Mouse (Mus musculus): Measurements from ENCODE around the gene Hnrnph3. TPM values are rescaled to one million over a fixed set of nuclear protein-coding genes. Genes with fewer than 3 reads are reported as not detected.
A peak's percentile ranks its signal among the peaks of the same experiment; 100 is the strongest.

Gene Hnrnph3
- total RNA-seq, 4 experiments from 2014 or later = 33.2 to 80.1 (median 50.9) TPM

DNA sequence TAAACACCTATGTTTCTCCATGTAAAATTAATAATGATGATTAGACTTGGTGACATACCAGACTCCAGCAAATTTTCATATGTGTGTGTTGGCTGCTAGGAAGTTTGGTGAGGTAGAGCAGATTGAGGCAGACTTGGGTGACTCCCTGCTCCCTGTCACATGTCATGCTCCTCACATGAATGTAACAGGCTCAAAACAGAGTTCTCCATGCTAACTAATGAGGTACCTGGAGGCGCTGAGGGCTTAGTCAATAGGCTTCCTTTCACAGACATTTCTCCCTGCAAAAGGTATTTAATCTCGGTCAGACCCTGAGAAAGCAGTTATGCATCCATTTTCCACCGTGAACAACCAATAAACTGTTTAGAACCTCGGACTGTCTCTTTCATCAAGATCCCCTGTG, 4.4 kb upstream of the Hnrnph3 start:
- DNase-seq = no peak

DNA sequence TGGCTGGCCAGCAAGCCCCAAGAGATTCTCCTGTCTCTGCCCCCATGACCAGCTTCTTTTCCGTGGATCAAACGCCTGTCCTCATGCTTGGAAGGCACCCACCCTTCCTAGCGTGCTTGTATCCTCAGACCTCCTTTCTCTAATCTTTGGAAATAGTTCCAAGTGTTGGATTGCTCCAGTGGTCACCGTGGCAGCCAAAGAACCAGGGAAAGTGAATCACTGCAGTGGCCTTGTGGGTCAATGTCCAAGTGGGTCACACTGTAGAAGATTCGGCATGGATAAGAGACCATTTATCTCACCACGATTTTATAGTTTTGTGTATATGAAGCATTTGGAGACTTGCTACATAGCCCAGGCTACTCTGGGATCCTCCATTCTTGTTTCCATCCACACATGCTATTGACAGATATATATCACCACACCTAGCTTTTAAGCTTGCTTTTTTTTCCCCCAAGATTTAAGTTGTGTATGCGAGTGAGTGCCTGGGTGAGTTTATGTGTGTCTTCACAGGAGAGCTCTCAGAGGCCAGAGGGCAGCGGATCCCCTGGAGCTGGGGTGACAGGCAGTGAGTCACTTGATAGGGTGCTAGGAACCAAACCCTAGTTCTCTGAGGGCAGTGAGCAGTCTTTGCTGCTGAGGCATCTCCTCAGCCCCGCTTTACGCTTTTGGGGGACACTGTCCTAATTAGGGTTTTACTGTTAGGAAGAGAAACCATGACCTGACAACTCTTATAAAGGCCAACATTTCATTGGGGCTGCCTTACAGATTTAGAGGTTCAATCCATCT, 3.6 kb upstream of the Hnrnph3 start:
- DNase-seq = peak; percentile 55

DNA sequence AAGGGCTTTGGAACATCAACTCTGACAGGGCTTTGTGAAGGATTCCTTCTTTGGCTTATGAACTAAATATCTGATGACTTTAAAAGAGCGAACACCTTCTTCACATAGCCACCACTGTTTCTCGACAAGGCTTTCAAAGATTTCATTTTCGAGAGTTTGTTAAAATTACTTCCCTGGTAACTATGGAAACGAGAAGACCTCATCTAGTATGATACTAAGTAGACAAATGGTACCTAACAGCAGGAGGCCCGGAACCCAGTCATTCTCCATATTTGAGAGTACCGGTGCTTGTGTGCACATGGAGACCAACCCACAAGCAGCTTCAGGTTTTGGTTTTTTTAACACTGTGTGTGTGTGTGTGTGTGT, 2.8 kb upstream of the Hnrnph3 start:
- DNase-seq = no peak

DNA sequence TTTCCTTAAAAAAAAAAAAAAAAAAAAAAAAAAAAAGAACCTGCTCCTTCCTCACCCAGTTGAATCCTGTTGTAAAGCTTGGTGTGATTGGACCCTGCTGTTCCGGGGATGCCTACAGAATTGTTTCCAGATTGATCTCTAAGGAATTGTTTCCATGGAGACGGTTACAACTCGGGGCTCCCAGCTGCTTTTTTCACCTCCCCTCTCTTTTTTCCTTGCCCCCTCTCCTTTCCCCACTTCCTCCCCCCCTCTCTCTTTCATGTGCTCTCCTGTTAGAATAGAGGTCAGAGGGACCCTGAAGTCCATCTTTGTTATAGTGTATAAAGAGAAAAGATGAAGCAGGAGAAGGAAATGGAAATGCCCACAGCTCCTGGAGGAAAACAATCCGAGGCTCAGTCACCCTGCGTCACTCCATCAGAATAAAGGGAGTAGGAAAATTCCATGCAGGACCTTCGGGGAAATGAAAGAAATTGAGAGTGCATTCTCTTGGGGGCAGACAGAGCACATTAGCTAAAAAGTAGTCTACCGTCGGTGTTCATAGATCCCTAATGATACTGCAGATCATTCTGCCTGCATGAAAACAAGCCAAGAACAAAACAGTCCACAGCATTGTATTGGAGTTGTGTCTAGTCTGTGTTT, 2.3 kb upstream of the Hnrnph3 start:
- DNase-seq = no peak

DNA sequence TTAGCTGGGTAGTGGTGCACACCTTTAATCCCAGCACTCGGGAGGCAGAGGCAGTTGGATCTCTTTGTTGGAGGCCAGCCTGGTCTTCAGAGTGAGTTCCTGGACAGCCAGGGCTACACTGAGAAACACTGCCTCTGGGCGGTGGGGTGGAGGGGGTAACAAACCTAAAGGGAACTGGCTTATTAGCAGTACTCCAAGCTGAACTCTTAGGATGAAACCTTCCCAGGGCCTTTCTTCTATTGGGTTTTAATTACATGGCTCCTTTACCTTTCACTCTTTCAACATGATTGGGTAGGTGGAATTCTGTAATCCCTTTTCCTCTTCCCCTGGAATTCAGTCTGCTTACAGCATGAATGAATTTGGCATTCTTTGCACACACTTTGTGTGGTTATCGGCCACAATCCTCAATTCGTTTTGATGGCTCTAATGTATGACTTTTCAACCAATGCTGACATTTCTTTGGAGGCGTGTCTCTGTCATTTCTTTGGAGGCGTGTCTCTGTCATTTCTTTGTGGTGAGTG, 1.5 kb upstream of the Hnrnph3 start:
- no peak for DNase-seq

DNA sequence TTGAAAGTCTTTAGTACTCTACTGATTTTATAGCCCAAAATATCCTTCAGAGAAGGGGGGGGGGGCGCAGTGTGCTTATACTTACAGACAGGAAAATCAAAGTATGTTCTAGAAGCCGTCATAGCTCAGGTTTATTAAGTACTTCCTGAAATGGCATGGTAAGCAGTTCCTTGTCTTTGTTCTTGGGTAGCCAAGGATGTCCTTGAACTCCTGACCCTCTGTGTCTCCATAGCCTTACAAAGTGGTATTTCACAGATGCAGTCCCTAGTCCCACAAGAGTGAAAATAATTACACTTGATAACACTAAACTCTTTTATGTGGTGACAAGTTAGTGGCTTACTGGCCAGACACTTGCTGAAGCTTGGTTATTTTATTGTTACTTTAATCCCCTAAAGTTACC, 999 bp upstream of the Hnrnph3 start:
- DNase-seq = no peak

DNA sequence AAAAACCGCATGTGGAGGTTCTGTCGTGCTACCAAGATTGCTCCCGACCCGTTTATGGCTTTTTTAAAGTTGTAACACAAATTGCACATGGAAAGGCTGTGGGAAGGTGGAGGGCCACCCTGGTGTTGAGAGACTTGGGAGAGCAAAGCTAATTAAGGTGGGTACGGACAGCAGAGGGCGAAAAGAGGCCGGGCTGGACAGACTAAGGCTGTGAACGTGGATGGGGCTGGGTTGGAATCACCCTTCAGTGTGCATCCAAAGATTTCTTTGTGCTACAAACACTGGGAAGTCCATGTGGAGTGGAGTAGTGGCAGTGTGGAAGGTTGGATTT, 528 bp upstream of the Hnrnph3 start:
- DNase-seq = peak; percentile 69

DNA sequence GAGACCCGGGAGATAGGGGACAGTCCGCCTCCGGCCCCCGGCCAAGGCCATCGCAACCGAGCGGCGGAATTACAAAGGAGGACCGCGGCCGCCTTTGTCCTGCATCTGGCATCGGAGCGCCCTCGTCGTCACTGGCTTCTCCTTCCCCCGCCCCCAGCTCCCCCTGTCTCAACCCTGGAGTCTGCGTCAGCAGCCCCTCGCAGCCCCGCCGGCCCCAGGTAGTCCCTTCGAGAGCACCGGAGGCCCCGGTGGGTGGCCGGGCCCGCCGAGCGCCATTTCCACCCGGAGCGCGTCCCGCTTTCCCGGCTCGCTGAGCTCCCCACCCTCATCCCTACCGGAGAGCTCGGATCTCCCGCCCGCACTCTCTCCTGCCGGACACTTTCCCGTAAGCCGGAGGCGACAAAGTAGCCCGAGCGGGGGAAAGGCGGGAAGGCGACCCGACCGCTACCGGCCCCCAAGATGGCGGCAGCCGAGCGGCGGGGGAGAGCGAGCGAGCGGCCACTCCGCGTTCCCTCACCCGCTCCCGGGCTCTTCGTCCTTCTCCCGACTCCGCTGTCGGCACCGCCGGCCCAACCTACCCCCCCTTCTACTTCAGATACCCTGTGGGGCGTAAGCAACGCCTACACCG, 782 bp downstream of the Hnrnph3 start:
- DNase-seq = peak; percentile 60

DNA sequence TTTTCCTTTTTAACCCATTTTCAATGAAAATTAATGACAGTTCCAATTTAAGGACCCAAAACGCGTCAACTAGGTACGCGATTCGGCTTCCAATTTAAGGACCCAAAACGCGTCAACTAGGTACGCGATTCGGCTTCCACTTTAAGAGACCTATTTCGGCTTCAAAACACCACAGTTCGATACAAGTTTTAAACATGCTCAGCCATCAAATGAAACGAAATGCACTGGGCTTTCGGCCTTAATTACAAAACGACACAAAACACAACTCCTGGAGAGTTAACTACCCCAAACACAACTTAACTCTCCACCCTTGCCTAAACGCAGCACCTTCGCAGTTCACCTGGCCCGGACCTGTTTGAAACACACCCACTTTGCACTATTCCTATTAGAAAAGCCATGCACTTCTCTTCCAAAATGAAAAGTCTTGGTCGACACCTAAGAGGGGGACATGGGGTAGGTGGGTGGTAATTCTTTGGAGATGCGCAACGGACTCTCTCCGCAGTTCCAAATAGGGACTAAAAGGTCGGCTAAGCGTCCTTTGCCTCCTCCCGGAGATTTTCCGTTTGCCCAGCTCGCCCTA, 1.4 kb downstream of the Hnrnph3 start:
- no peak for DNase-seq

DNA sequence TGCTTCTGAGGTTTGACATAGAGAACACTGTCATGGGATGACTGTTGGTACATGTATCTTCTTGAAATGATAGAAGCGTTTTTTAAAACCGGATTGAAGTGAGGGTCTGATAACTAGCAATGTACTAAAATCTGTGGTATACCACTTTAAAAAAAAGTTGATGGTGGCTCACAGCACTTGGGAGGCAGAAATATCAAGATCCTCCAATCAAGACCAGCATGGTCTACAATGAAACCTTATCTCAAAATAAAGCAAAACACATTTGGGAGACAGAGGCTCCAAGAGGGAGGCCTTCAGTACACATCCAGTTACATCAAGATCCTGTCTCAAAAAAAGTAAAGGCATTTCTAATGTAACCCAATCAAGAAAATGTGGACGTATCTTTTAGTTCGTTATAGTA, 2.3 kb downstream of the Hnrnph3 start:
- DNase-seq = no peak

DNA sequence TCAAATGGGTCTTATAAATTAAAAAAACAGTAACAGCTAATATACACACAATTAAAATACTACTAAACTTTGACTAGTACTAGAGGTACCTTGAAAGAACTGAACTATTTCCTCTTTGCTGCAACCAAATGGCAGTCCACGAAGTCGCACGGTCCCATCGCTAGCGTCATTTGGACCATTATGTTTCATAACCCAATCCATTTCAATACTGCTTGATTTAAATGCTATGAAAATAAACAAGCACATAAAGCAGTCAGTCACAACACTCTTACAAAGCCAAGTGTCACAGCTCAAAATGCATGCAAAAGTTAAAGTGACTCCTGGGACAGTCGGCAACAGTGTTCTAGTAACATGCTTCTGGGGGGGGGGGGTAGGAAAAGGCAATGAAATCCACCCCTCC, 4.7 kb downstream of the Hnrnph3 start:
- no peak for DNase-seq

DNA sequence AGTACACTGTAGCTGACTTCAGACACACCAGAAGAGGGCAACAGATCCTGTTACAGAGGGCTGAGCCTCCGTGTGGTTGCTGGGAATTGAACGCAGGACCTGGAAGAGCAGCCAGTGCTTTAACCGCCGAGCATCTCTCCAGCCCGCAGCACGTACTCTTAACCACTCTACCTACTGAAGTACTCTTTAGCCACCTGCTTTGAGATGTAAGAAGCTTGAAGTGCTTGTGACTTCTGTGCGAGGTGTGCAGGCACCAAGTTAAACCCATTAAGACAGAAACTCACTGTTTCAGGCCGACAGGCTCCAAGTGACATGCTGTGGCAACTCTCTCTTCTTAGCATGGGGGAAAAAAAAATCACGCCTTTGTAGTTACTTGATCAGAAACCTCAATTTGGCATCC, 9.8 kb downstream of the Hnrnph3 start:
- DNase-seq = no peak

DNA sequence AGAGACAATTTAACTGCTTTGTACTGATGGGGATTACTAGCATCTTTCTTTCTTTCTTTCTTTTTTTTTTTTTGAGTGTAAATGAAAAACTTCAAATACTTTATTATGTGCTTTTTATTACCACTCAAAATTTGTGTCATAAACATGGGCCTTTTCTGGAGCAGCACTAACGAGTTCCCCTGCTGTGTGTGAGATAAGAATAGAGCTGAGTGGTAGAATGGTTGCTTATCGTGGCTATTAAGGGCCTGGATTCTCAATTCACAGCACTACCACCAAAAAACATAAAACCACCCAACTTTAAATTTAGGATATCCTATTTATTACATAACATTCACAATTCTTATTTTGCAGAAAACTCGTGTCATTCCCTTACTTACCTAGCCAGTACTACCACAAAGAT, 10.5 kb downstream of the Hnrnph3 start:
- DNase-seq = no peak

DNA sequence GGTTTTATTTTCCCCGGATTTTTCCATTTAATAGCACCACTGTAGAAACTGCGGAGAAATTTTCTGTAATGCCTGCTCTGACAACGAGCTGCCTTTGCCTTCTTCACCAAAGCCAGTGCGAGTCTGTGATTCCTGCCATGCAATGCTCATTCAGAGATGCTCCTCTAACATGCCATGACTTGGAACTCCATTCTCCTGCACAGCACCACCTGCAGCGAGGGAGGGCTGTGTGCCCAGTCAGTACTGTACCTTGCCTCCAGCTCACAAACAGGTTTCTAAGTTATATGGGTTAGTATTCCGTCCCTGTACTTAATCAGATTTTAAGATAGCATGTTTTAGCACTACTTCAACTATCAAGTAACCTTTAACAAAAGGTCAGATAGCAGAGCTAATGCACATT, 12.5 kb downstream of the Hnrnph3 start:
- no peak for DNase-seq

DNA sequence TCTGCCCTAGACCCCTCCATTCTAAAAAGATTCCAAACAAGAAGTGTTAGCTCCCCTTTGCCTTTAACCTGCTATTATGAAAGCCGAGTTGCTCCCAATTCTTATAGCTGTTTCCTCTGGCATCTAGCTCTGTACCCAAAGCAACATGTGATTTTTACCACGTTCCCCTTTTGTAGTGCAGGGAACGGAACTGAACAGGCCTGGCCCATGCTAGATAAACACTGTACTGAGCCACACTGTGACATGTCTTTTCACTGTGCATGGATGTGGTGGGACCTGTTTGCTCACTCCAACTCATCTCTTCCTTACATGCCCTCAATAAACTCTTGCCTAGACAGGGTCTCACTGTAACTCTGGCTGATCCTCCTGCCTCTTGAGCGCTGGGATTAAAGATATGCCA, 13.7 kb downstream of the Hnrnph3 start:
- no peak for DNase-seq

DNA sequence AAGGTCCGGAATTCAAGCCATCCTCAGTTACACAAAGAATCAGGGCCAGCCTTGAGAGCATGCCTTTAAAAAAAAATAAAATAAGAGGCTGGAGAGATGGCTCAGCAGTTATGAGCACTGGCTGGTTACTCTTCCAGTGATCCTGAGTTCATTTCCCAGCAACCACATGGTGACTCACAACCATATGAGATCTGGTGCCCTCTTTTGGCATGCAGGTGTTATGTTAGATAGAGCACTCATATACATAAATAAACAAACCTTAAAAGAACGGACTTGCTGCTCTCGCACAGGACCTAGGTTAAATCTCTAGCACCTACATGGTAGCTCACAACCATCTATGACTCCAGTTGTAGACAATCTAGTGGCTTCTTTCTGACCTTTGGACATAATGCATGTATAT, 15.8 kb downstream of the Hnrnph3 start:
- no peak for DNase-seq

DNA sequence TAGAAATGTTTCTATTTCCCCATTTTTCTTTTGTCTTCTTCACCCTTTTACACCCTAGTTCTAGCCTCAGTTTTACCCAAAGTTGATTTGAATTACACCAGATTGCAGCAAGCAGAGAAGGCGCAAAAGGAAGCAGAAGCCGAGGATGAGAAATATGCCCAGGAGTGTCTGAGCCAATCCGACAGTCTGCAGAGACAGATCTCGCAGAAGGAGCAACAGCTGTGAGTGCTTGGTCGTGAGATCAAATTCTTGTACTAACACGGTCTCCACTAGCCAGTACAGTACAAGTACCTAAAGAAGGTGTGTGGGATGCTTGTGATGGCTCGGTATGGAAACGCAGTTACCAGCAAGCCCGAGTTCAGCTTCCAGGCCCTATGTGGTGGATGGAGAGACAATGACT, 19.5 kb downstream of the Hnrnph3 start:
- no peak for DNase-seq

DNA sequence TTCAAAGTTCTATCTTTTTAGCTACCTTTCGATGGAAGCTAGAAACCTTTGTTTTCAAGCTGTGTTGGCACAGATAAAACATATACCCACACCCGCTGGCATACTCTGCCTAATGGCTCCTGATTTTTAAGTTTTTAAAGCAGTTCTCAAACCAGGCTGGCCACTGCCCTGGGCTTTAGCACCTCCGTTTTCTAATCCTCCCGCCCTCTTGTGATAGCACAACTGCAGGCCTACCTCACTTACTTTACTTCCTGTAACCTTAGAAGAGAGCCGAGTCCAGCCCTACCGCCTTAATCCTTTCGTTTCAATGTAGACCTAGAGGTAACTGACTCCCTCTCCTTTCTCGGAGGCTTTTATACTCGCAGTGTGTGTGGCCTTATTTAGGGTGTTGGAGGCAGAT, 20.8 kb downstream of the Hnrnph3 start:
- DNase-seq = no peak

DNA sequence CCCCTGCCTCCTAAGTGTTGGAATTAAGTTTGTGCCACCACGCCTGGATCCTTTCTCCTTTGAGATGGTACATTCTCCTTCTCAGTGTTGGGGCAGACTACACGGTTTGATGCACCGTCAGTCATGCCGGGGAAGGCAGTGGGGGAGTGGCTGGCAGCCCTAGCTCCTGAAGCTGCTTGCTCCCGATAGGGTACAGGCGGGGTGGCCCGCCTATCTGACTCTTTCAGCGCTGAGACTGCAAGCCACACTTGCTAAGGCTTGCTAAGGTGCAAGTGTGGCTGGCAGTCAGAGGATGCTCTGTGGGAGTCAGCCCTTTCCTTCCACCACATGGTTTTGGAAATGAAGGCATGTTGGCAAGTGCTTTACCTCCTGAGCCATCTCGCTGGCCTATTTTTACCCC, 23.4 kb downstream of the Hnrnph3 start:
- DNase-seq = no peak

DNA sequence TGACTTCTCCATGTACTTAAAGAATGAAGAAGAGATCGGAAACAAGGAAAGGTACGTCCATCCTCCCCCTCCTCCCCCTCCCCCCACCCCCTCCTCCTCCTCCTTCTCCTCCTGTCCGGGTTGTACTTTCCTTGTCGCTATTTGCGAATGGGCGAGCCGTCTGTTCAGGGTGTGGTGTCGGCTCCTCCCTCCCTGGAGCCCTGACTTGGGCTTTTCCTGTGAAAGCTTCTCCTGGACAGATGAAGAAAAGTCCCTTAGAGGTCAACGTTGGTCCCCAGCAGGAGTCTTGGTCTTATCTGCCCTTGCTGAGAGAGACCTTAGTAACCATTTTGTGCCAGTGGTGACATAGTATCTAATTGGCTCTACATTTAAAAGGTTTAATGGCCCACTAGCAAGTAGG, 30.0 kb downstream of the Hnrnph3 start:
- DNase-seq = no peak

DNA sequence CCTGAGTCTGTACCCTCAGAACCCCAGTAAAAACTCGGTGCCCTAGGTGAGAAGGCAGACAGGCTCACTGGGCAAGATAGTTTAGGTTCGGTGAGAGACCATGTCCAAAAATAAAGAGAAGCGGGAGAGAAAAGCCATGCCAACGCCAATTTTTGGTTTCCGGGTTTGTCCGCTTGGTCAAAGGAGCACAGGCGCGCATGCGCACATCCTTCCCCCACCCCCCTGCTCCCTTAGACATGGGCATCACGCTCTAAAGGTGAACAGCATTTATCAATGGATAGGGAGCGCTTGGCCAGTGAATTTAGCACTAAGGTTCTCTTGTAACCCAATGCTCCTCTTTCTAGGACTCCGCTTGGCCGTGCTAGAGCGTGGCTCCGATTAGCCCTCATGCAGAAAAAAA, 33.4 kb downstream of the Hnrnph3 start:
- no peak for DNase-seq

DNA sequence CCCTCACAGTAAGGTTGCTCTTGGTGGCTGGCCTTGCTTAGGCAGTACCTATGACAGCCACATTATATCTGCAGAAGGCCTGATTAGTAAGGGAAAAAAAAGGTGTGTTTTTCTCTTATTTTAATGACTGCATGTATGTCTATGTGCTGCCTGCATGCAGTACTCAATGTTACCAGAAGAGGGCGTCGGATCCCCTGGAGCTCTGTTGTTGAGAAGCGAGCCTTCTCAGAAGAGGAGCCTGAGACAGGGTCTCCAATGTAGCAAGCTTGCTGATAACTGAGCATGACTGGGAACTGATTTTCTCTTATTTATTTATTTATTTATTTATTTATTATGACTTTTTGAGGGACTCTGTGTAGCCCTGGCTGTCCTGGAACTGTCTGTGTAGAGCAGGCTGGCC, 36.7 kb downstream of the Hnrnph3 start:
- no peak for DNase-seq

DNA sequence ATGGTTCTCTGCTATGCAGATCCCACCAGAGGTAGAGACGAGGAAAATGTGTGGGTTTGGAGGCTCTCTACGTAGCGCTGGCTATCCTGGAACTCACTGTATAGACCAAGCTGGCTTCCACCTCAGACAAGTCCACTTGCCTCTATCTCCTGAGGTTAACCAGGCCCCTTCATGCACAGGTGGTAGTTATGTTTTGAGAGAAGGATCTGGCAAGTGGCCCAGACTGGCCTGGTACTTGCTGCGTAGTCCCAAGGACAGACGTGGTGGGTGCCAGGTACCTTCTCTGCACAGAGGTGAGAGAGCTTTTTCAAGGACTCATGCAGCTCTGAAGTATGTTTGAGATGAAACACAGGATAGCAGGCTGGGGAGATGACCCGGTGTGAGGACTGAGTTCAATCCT, 39.5 kb downstream of the Hnrnph3 start:
- DNase-seq = no peak

DNA sequence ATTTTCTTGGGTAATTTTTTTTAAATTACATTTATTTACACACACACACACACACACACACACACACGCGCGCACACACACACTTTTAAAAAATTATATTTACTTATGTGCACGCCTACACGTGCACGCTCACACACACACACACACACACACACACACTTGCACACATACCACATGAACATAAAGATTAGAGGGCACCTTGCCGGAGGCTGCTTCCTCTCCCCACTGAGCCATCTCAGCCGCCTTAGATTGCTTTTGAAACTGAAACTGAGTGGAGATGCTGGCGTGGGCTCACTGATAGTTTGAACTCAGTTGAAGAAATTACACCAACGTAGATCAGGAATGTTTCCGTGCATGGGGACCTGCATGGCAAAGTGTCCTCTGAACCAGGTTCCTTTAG, 39.9 kb downstream of the Hnrnph3 start:
- DNase-seq = no peak
